In genomic region chr19:18343647-18344046, GRCm38 (mm10) we compare ENCODE assay signal across 18 mouse cellular contexts.
DNase-seq lines count a peak whose midpoint lies in the region; ATAC-seq and TF ChIP-seq lines count a peak whose summit lies in the region.
"Had no signal": no experiment of that assay in that cellular context is flagged by ENCODE, and none has a peak within 500 bp of the region (broad histone marks: within the 10 kb centered on the region; RNA-seq: fewer than 3 reads in every experiment).

No protein-coding gene starts in this region.

- H3K9ac ChIP-seq in heart, embryonic 12.5 days, result no peak overlapping the region
- no peak overlapping the region for H3K9ac ChIP-seq in midbrain, postnatal 0 days (replicated peaks; ENCODE audit: low read length, poor library complexity, severe bottlenecking)
- H3K9ac ChIP-seq: embryonic facial prominence, embryonic 12.5 days; forebrain, postnatal 0 days; hindbrain, embryonic 12.5 days; liver, embryonic 15.5 days; midbrain, embryonic 15.5 days had no signal

- intact Hi-C loops in heart, postnatal 10 days (cut with DNase I), result no loop called here

- no peaks in the 10 kb centered on the region for H3K36me3 ChIP-seq in heart, embryonic 12.5 days
- no peaks in the 10 kb centered on the region for H3K36me3 ChIP-seq in midbrain, postnatal 0 days (ENCODE audit: insufficient read depth, low read length)
- H3K36me3 ChIP-seq in midbrain, embryonic 10.5 days, result no peaks in the 10 kb centered on the region
- H3K36me3 ChIP-seq: embryonic facial prominence, embryonic 12.5 days; hindbrain, embryonic 12.5 days; liver, embryonic 15.5 days; midbrain, embryonic 15.5 days had no signal

- no peaks in the 10 kb centered on the region for H3K27me3 ChIP-seq in heart, embryonic 12.5 days (replicated peaks)
- H3K27me3 ChIP-seq in midbrain, postnatal 0 days (ENCODE audit: insufficient read depth, low read length), result no peaks in the 10 kb centered on the region
- no peaks in the 10 kb centered on the region for H3K27me3 ChIP-seq in midbrain, embryonic 10.5 days (ENCODE audit: low read depth, poor library complexity, severe bottlenecking)
- H3K27me3 ChIP-seq: embryonic facial prominence, embryonic 12.5 days; hindbrain, embryonic 12.5 days; liver, embryonic 15.5 days; midbrain, embryonic 15.5 days had no signal

- no peaks in the 10 kb centered on the region for H3K9me3 ChIP-seq in heart, embryonic 12.5 days (replicated peaks)
- no peaks in the 10 kb centered on the region for H3K9me3 ChIP-seq in midbrain, postnatal 0 days (ENCODE audit: low read length)
- H3K9me3 ChIP-seq in midbrain, embryonic 10.5 days (replicated peaks), result no peaks in the 10 kb centered on the region
- H3K9me3 ChIP-seq: embryonic facial prominence, embryonic 12.5 days; hindbrain, embryonic 12.5 days; liver, embryonic 15.5 days; midbrain, embryonic 15.5 days had no signal

- no peak overlapping the region for H3K4me2 ChIP-seq in heart, embryonic 12.5 days
- no peak overlapping the region for H3K4me2 ChIP-seq in midbrain, postnatal 0 days (ENCODE audit: low read depth, low read length, poor library complexity, severe bottlenecking)
- H3K4me2 ChIP-seq: embryonic facial prominence, embryonic 12.5 days; hindbrain, embryonic 12.5 days; liver, embryonic 15.5 days; midbrain, embryonic 15.5 days had no signal

- no peaks in the 10 kb centered on the region for H3K4me1 ChIP-seq in heart, embryonic 12.5 days (replicated peaks)
- H3K4me1 ChIP-seq in midbrain, postnatal 0 days (ENCODE audit: insufficient read depth, low read length), result no peaks in the 10 kb centered on the region
- H3K4me1 ChIP-seq in midbrain, embryonic 10.5 days, result no peaks in the 10 kb centered on the region
- H3K4me1 ChIP-seq: embryonic facial prominence, embryonic 12.5 days; hindbrain, embryonic 12.5 days; liver, embryonic 15.5 days; midbrain, embryonic 15.5 days had no signal

- ATAC-seq in heart, embryonic 12.5 days (ENCODE audit: insufficient number of reproducible peaks, low FRiP score), result no peak
- ATAC-seq in midbrain, postnatal 0 days (ENCODE audit: low FRiP score), result no peak
- ATAC-seq: forebrain, postnatal 0 days; inflammation-experienced regulatory T-cells, adult 6 months; midbrain, embryonic 15.5 days had no signal

- peak; percentile 39 to 40 for DNase-seq in heart, adult 18-20 months
- peak; percentile 4 for DNase-seq in midbrain, postnatal 0 days (ENCODE audit: low spot score)
- DNase-seq in midbrain, embryonic 10.5 days (ENCODE audit: low spot score), result no peak
- peak; percentile 34 to 38 for DNase-seq in heart, postnatal 10 days
- peak; percentile 42 for DNase-seq in lung, postnatal 10 days
- DNase-seq in left cerebral cortex, adult 18-20 months (ENCODE audit: low spot score in 2 of 2), result no peak
- DNase-seq in cerebellum, adult 8-10 months, result no peak
- DNase-seq: cerebellum, adult 11-12 months; forebrain, postnatal 0 days; right cerebral cortex, postnatal 14 days; thymus, postnatal 25 days had no signal

- no peak for TF ChIP-seq CTCF in midbrain, postnatal 0 days (IDR thresholded peaks at IDR 0.05)

- H3K27ac ChIP-seq in heart, embryonic 12.5 days (ENCODE audit: poor library complexity, severe bottlenecking), result no peak overlapping the region
- no peak overlapping the region for H3K27ac ChIP-seq in midbrain, postnatal 0 days (ENCODE audit: low read depth, low read length)
- no peak overlapping the region for H3K27ac ChIP-seq in midbrain, embryonic 10.5 days (replicated peaks)
- H3K27ac ChIP-seq: embryonic facial prominence, embryonic 12.5 days; heart, adult 2 months; hindbrain, embryonic 12.5 days; liver, embryonic 15.5 days; midbrain, embryonic 15.5 days had no signal

- no peak overlapping the region for H3K4me3 ChIP-seq in heart, embryonic 12.5 days
- no peak overlapping the region for H3K4me3 ChIP-seq in midbrain, postnatal 0 days (ENCODE audit: low read depth, low read length)
- H3K4me3 ChIP-seq in midbrain, embryonic 10.5 days, result no peak overlapping the region
- H3K4me3 ChIP-seq: embryonic facial prominence, embryonic 12.5 days; heart, adult 2 months; hindbrain, embryonic 12.5 days; liver, embryonic 15.5 days; midbrain, embryonic 15.5 days had no signal

Comparison
In these comparisons a context has a peak if more than half of its experiments do, and no peak if none do; other contexts are left out.
1. DNase-seq: peak in heart, adult 18-20 months (2 of 2), midbrain, postnatal 0 days (single experiment), heart, postnatal 10 days (2 of 2) and lung, postnatal 10 days (single experiment); none in midbrain, embryonic 10.5 days (single experiment), left cerebral cortex, adult 18-20 months (0 of 2) and cerebellum, adult 8-10 months (single experiment).